Mouse (Mus musculus) kidney, adult 2 months (tissue): ENCODE measurements around the gene Scg5.

Source experiments
- CTCF ChIP-seq: fragments of 200-500 bp; conservative IDR thresholded peaks from 2 replicates; pipeline ENCODE4 v1.5.1; 2011; ENCODE audit warnings: low read depth, mild to moderate bottlenecking, control low read depth, low read length, moderate library complexity, mixed read lengths; ENCODE audit not compliant: insufficient read depth, insufficient read length
- POLR2A ChIP-seq: fragments of 200-500 bp; IDR thresholded peaks from one replicate; pipeline ENCODE4 v1.6.1; 2011; ENCODE audit warnings: low read depth, low read length, control low read depth

- no peak for TF ChIP-seq CTCF
- TF ChIP-seq POLR2A: no peak
Measured at GRCm38 (mm10) chr2:113828086-113828942, 607 bp downstream of the Scg5 start.
